Mouse (Mus musculus): ENCODE results near the gene Gpr182. TPM values are rescaled to one million over a fixed set of nuclear protein-coding genes. Genes with fewer than 3 reads are reported as not detected.

Gpr182 gene
- polyA plus RNA-seq, 1 experiment from 2014 or later = 0.74 TPM

DNA sequence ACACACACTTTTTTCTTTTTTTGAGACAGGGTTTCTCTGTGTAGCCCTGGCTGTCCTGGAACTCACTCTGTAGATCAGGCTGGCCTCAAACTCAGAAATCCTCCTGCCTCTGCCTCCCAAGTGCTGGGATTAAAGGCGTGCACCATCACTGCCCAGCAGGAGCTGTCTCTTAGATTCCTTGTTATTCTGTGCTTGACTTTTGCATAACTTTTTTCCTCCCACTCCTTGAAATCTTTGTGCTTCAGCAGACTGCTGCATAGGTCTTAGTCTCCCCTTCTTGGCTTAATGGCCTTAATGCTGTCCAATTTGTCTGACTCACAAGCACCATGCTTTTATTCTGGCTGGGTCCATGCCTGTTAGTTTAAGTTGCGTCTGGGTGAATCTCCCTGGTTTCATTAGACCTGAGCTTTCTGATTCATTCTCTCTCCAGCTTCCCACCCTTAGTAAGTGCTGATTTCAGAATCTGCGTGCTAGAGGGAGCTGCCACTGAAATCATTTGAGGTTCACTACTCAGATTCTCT is 42.6 kb downstream of the Gpr182 start:
- Histone ChIP-seq H3K27me3 (no peaks in the 10 kb centered on the region), H3K36me3 (no peaks in the 10 kb centered on the region), H3K9ac (replicated peaks) (no peak overlapping the region), H3K9me3 (no peaks in the 10 kb centered on the region), H3K4me3 (no peak overlapping the region), H3K4me1 (no peaks in the 10 kb centered on the region), H3K27ac (replicated peaks) (no peak overlapping the region), H3K4me2 (replicated peaks) (no peak overlapping the region)
- no peak for ATAC-seq (replicated peaks)
- WGBS = 76% methylated on average over 3 of the region's 3 CpGs

DNA sequence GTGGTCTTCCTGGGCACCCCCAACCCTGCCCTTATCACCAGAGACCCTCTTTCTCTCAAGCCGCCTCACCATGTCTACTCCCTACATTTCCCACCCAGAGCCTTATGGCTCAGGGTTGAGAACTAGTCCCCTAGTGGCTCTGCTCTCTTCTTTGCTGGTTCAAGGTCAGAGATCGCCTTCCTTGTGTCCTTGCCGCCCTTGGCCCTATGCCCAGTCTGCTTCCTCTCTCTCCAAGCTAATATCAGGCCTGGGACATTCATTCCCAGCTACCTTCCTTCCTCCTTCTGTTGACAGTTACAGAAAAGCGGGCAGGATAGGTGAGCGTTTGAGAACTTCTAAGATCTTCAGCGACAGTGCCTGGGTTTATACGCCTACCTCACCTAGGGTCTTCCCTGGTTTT is 43.8 kb downstream of the Gpr182 start:
- ATAC-seq (replicated peaks) = no peak
- Histone ChIP-seq H3K27me3 (no peaks in the 10 kb centered on the region), H3K9me3 (no peaks in the 10 kb centered on the region), H3K36me3 (no peaks in the 10 kb centered on the region), H3K27ac (replicated peaks) (no peak overlapping the region), H3K4me2 (replicated peaks) (no peak overlapping the region), H3K9ac (replicated peaks) (no peak overlapping the region), H3K4me1 (no peaks in the 10 kb centered on the region), H3K4me3 (no peak overlapping the region)
- 89% methylated on average over 7 of the region's 7 CpGs for WGBS

GRCm38 (mm10) chr10:127705783-127706182 is 45.7 kb downstream of the Gpr182 start:
- H3K4me2 ChIP-seq (replicated peaks) = no peak overlapping the region
- WGBS = 93% methylated on average over 4 of the region's 4 CpGs

GRCm38 (mm10) chr10:127704766-127705220 is 46.7 kb downstream of the Gpr182 start, which contains the start of gene Myo1a:
Gene Myo1a (plus strand): TSS chr10:127705170.
- Histone ChIP-seq H3K27me3 (no peaks in the 10 kb centered on the region), H3K36me3 (no peaks in the 10 kb centered on the region), H3K27ac (replicated peaks) (no peak within 1 kb of the TSS), H3K4me3 (no peak within 1 kb of the TSS), H3K4me1 (no peaks in the 10 kb centered on the region), H3K4me2 (replicated peaks) (no peak within 1 kb of the TSS), H3K9ac (replicated peaks) (no peak within 1 kb of the TSS), H3K9me3 (no peaks in the 10 kb centered on the region)
- no peak for ATAC-seq (replicated peaks)
- 75% methylated on average over 2 of the region's 2 CpGs for WGBS

More at GRCm38 (mm10) chr10:127705783-127706182, 45.7 kb downstream of the Gpr182 start:
- H3K4me1 ChIP-seq = no peaks in the 10 kb centered on the region
- no peak overlapping the region for H3K4me3 ChIP-seq
- H3K27me3 ChIP-seq = no peaks in the 10 kb centered on the region
- no peak overlapping the region for H3K27ac ChIP-seq (replicated peaks)
- H3K36me3 ChIP-seq = no peaks in the 10 kb centered on the region
- no peaks in the 10 kb centered on the region for H3K9me3 ChIP-seq
- no peak for ATAC-seq (replicated peaks)
- H3K9ac ChIP-seq (replicated peaks) = no peak overlapping the region

- Histone ChIP-seq H3K27ac (replicated peaks) (no peak overlapping the region), H3K4me3 (no peak overlapping the region), H3K27me3 (no peaks in the 10 kb centered on the region), H3K4me2 (replicated peaks) (no peak overlapping the region), H3K36me3 (no peaks in the 10 kb centered on the region), H3K4me1 (no peaks in the 10 kb centered on the region), H3K9me3 (no peaks in the 10 kb centered on the region), H3K9ac (replicated peaks) (no peak overlapping the region)
- 61% methylated on average over 2 of the region's 2 CpGs for WGBS
- no peak for ATAC-seq (replicated peaks)
Observed at GRCm38 (mm10) chr10:127704293-127704692, 47.2 kb downstream of the Gpr182 start.

- H3K4me2 ChIP-seq (replicated peaks) = no peak overlapping the region
- no peaks in the 10 kb centered on the region for H3K4me1 ChIP-seq
- no peaks in the 10 kb centered on the region for H3K36me3 ChIP-seq
- WGBS = 46% methylated on average over 4 of the region's 4 CpGs
- no peaks in the 10 kb centered on the region for H3K27me3 ChIP-seq
- H3K4me3 ChIP-seq = no peak overlapping the region
- H3K9ac ChIP-seq (replicated peaks) = no peak overlapping the region
- ATAC-seq (replicated peaks) = no peak
- H3K9me3 ChIP-seq = no peaks in the 10 kb centered on the region
- no peak overlapping the region for H3K27ac ChIP-seq (replicated peaks)
Observed at GRCm38 (mm10) chr10:127703299-127703698, 48.2 kb downstream of the Gpr182 start.

DNA sequence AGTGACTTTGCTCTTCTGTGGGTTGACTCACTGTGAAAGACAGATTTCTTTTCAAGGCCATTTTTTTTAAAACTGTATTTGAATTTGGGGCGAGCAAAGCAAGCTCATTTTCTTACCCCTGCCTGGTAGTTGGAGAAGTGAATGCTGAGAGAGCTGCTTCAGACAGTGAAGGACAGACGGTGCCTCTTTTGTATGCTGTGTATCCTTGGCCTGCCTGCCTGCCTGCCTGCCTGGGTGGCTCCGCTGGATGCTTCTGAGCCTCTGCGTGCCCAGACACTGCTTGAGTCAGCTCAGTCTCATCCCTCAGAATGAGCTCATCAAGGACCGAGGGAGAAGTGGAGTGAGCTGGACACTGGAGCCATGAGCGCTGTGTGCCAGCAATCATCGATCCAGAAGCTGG is 52.6 kb downstream of the Gpr182 start:
- Histone ChIP-seq H3K4me1 (no peaks in the 10 kb centered on the region), H3K9me3 (no peaks in the 10 kb centered on the region), H3K27ac (replicated peaks) (no peak overlapping the region), H3K36me3 (peaks cover 6% of the 10 kb centered on the region; the same call in 1 of the 2 replicates), H3K4me3 (no peak overlapping the region), H3K9ac (replicated peaks) (no peak overlapping the region), H3K27me3 (no peaks in the 10 kb centered on the region), H3K4me2 (replicated peaks) (no peak overlapping the region)
- no peak for ATAC-seq (replicated peaks)
- 92% methylated on average over 7 of the region's 7 CpGs for WGBS

Other genes with a start within 250 kb of the Gpr182 start
- gene Ndufa4l2, start 236.8 kb downstream of the Gpr182 start, polyA plus RNA-seq (2015; fragmentation: Nextera tagmentation; extraction: Ambion mirVana) = 17.1 and 18.0 TPM in 2 replicates
- 75.2 and 78.5 TPM in 2 replicates for gene Shmt2, start 229.3 kb downstream of the Gpr182 start, polyA plus RNA-seq (2015; fragmentation: Nextera tagmentation; extraction: Ambion mirVana)
- 38.9 and 40.2 TPM in 2 replicates for gene Nxph4, start 217.2 kb downstream of the Gpr182 start, polyA plus RNA-seq (2015; fragmentation: Nextera tagmentation; extraction: Ambion mirVana)
- gene Lrp1, start 130.6 kb downstream of the Gpr182 start, polyA plus RNA-seq (2015; fragmentation: Nextera tagmentation; extraction: Ambion mirVana) = 93.1 and 95.7 TPM in 2 replicates
- 3.4 and 3.7 TPM in 2 replicates for gene Stat6, start 108.7 kb downstream of the Gpr182 start, polyA plus RNA-seq (2015; fragmentation: Nextera tagmentation; extraction: Ambion mirVana)
- 4.8 and 5.8 TPM in 2 replicates for gene Nemp1, start 84.8 kb downstream of the Gpr182 start, polyA plus RNA-seq (2015; fragmentation: Nextera tagmentation; extraction: Ambion mirVana)
- 2.9 and 3.9 TPM in 2 replicates for gene Nab2, start 83.2 kb downstream of the Gpr182 start, polyA plus RNA-seq (2015; fragmentation: Nextera tagmentation; extraction: Ambion mirVana)
- gene Myo1a, start 46.6 kb downstream of the Gpr182 start, polyA plus RNA-seq (2015; fragmentation: Nextera tagmentation; extraction: Ambion mirVana) = 0.87 and 1.1 TPM in 2 replicates
- gene Tac2, start 27.3 kb downstream of the Gpr182 start, polyA plus RNA-seq (2015; fragmentation: Nextera tagmentation; extraction: Ambion mirVana) = 4.5 and 6.6 TPM in 2 replicates
- 4.0 and 4.1 TPM in 2 replicates for gene Zbtb39, start 12.2 kb downstream of the Gpr182 start, polyA plus RNA-seq (2015; fragmentation: Nextera tagmentation; extraction: Ambion mirVana)
- not detected in 2 replicates for gene Rdh1, start 8.0 kb upstream of the Gpr182 start, polyA plus RNA-seq (2015; fragmentation: Nextera tagmentation; extraction: Ambion mirVana)
- gene Rdh16f1, start 8.1 kb upstream of the Gpr182 start, polyA plus RNA-seq (2015; fragmentation: Nextera tagmentation; extraction: Ambion mirVana) = not detected in 2 replicates
- gene Rdh9, start 24.7 kb upstream of the Gpr182 start, polyA plus RNA-seq (2015; fragmentation: Nextera tagmentation; extraction: Ambion mirVana) = 0.22 and 0.24 TPM in 2 replicates
- gene Rdh16, start 49.4 kb upstream of the Gpr182 start, polyA plus RNA-seq (2015; fragmentation: Nextera tagmentation; extraction: Ambion mirVana) = 0.08 TPM in 1 of 2 replicates, not detected in the other
- not detected in 2 replicates for gene Rdh19, start 98.2 kb upstream of the Gpr182 start, polyA plus RNA-seq (2015; fragmentation: Nextera tagmentation; extraction: Ambion mirVana)
- gene Rdh16f2, start 114.7 kb upstream of the Gpr182 start, polyA plus RNA-seq (2015; fragmentation: Nextera tagmentation; extraction: Ambion mirVana) = not detected in 2 replicates
- not detected in 2 replicates for gene Rdh7, start 137.1 kb upstream of the Gpr182 start, polyA plus RNA-seq (2015; fragmentation: Nextera tagmentation; extraction: Ambion mirVana)
- not detected in 2 replicates for gene Sdr9c7, start 146.8 kb upstream of the Gpr182 start, polyA plus RNA-seq (2015; fragmentation: Nextera tagmentation; extraction: Ambion mirVana)